Mouse (Mus musculus) MEL (cell line): ENCODE measurements around the gene Catip. TPM values are rescaled to one million over a fixed set of nuclear protein-coding genes. Genes with fewer than 3 reads are reported as not detected.
"Not testable (repeated sequence)": the region's sequence is repeated elsewhere in the genome, so short reads cannot be mapped to it uniquely, and the experiment has no call there.

Experiments
- DNase-seq: peaks from one replicate; pipeline ENCODE4 v3.0.0; 2011; ENCODE audit warnings: low read depth, low spot score
- H3K27ac ChIP-seq: 2 replicates; pipeline ENCODE4 v1.5.1; 2012; ENCODE audit warnings: low read depth, mild to moderate bottlenecking, control low read depth, low read length, moderate library complexity; ENCODE audit not compliant: control insufficient read depth
- H3K27me3 ChIP-seq, 2 experiments: fragments of 150-350 bp in 1 of 2; sonication (generic) in 1 of 2; 2 replicates each; pipeline ENCODE4 v1.6.1; 2012; ENCODE audit warnings: low read length in 2 of 2, mild to moderate bottlenecking in 2 of 2, improper control_type of control experiment in 1 of 2, moderate library complexity in 1 of 2; ENCODE audit not compliant: insufficient read depth in 2 of 2, control insufficient read depth in 1 of 2
- H3K36me3 ChIP-seq, 2 experiments: 2 replicates each; pipeline ENCODE4 v1.6.1; 2012 to 2014; ENCODE audit warnings: low read length in 2 of 2, improper control_type of control experiment in 1 of 2, inconsistent platforms in 1 of 2, mild to moderate bottlenecking in 1 of 2; ENCODE audit not compliant: insufficient read depth in 2 of 2, control insufficient read depth in 1 of 2
- H3K4me1 ChIP-seq, 2 experiments: fragments of 150-350 bp in 1 of 2; sonication (generic) in 1 of 2; 2 replicates each; pipeline ENCODE4 v1.6.1; 2012; ENCODE audit warnings: low read length in 2 of 2, improper control_type of control experiment in 1 of 2, mild to moderate bottlenecking in 1 of 2; ENCODE audit not compliant: insufficient read depth in 2 of 2, control insufficient read depth in 1 of 2
- H3K4me3 ChIP-seq, 2 experiments: fragments of 150-350 bp in 1 of 2; sonication (generic) in 1 of 2; 2 replicates each; pipeline ENCODE4 v1.5.1; 2012; ENCODE audit warnings: low read depth in 2 of 2, low read length in 2 of 2, mild to moderate bottlenecking in 2 of 2, moderate library complexity in 2 of 2, control low read depth in 1 of 2, improper control_type of control experiment in 1 of 2; ENCODE audit not compliant: control insufficient read depth in 1 of 2, insufficient read depth in 1 of 2
- H3K79me2 ChIP-seq: 2 replicates; pipeline ENCODE4 v1.6.1; 2012; ENCODE audit warnings: mild to moderate bottlenecking, low read length, moderate library complexity; ENCODE audit not compliant: control insufficient read depth, poor library complexity, insufficient read depth
- H3K9ac ChIP-seq: 2 replicates; pipeline ENCODE4 v1.6.1; 2012; ENCODE audit warnings: low read depth, mild to moderate bottlenecking, control low read depth, low read length, moderate library complexity; ENCODE audit not compliant: control insufficient read depth, poor library complexity, severe bottlenecking
- H3K9me3 ChIP-seq: fragments of 150-350 bp; sonication (generic); replicated peaks from 2 replicates; pipeline ENCODE4 v1.6.1; 2012; ENCODE audit warnings: mild to moderate bottlenecking, low read length, improper control_type of control experiment, moderate library complexity; ENCODE audit not compliant: insufficient read depth
- BHLHE40 ChIP-seq: IDR thresholded peaks from 2 replicates; pipeline ENCODE4 v1.6.1; 2012; ENCODE audit warnings: low read depth, mild to moderate bottlenecking, inconsistent platforms, low read length, improper control_type of control experiment, borderline replicate concordance
- CTCF ChIP-seq, 3 experiments: IDR thresholded peaks in 2 of 3; conservative IDR thresholded peaks in 1 of 3; 2 replicates each; pipeline ENCODE4 v1.5.1; 2011 to 2012; ENCODE audit warnings: low read length in 3 of 3, low read depth in 2 of 3, mild to moderate bottlenecking in 2 of 3, improper control_type of control experiment in 1 of 3, inconsistent platforms in 1 of 3, mixed read lengths in 1 of 3, moderate library complexity in 1 of 3; ENCODE audit not compliant: control insufficient read depth in 1 of 3, insufficient read depth in 1 of 3, poor library complexity in 1 of 3, severe bottlenecking in 1 of 3
- E2F4 ChIP-seq: IDR thresholded peaks from 2 replicates; pipeline ENCODE4 v1.6.1; 2011; ENCODE audit warnings: low read depth, low read length, improper control_type of control experiment, borderline replicate concordance
- ELF1 ChIP-seq: IDR thresholded peaks from 2 replicates; pipeline ENCODE4 v1.6.1; 2014; ENCODE audit warnings: low read depth, mild to moderate bottlenecking, inconsistent platforms, low read length, improper control_type of control experiment, moderate library complexity
- EP300 ChIP-seq, 2 experiments: IDR thresholded peaks; 2 replicates each; pipeline ENCODE4 v1.6.1; 2011; ENCODE audit warnings: improper control_type of control experiment in 2 of 2, low read length in 2 of 2, low read depth in 1 of 2, mild to moderate bottlenecking in 1 of 2
- ETS1 ChIP-seq: IDR thresholded peaks from 2 replicates; pipeline ENCODE4 v1.6.1; 2012; ENCODE audit warnings: low read depth, mild to moderate bottlenecking, inconsistent platforms, low read length, improper control_type of control experiment, moderate library complexity
- GATA1 ChIP-seq: IDR thresholded peaks from 2 replicates; pipeline ENCODE4 v1.6.1; 2011; ENCODE audit warnings: low read depth, low read length, improper control_type of control experiment
- JUND ChIP-seq: IDR thresholded peaks from 2 replicates; pipeline ENCODE4 v1.6.1; 2011; ENCODE audit warnings: low read depth, mild to moderate bottlenecking, improper control_type of control experiment, low read length
- KAT2A ChIP-seq: conservative IDR thresholded peaks from 2 replicates; pipeline ENCODE4 v1.6.1; 2012; ENCODE audit warnings: low read depth, low read length, improper control_type of control experiment, inconsistent platforms
- MAX ChIP-seq: IDR thresholded peaks from 2 replicates; pipeline ENCODE4 v1.6.1; 2011; ENCODE audit warnings: low read length, improper control_type of control experiment
- MEF2A ChIP-seq: IDR thresholded peaks from 2 replicates; pipeline ENCODE4 v1.6.1; 2014; ENCODE audit warnings: low read depth, mild to moderate bottlenecking, inconsistent platforms, low read length, improper control_type of control experiment; ENCODE audit not compliant: poor library complexity, insufficient replicate concordance, severe bottlenecking; ENCODE audit errors: extremely low read depth
- MYB ChIP-seq: IDR thresholded peaks from 2 replicates; pipeline ENCODE4 v1.6.1; 2011; ENCODE audit warnings: mild to moderate bottlenecking, low read depth, low read length, improper control_type of control experiment
- MYC ChIP-seq: IDR thresholded peaks from 2 replicates; pipeline ENCODE4 v1.6.1; 2011; ENCODE audit warnings: low read depth, mild to moderate bottlenecking, low read length, improper control_type of control experiment, moderate library complexity
- NELFE ChIP-seq: IDR thresholded peaks from 2 replicates; pipeline ENCODE4 v1.6.1; 2011; ENCODE audit warnings: low read depth, low read length, improper control_type of control experiment
- POLR2AphosphoS2 ChIP-seq: IDR thresholded peaks from 2 replicates; pipeline ENCODE4 v1.6.1; 2011; ENCODE audit warnings: low read length, improper control_type of control experiment
- POLR2AphosphoS5 ChIP-seq: IDR thresholded peaks from 2 replicates; pipeline ENCODE4 v1.6.1; 2012; ENCODE audit warnings: low read depth, borderline replicate concordance, mild to moderate bottlenecking, inconsistent platforms, low read length, moderate library complexity, mixed read lengths
- RAD21 ChIP-seq: IDR thresholded peaks from 2 replicates; pipeline ENCODE4 v1.6.1; 2011; ENCODE audit warnings: mild to moderate bottlenecking, low read depth, low read length, improper control_type of control experiment
- SIN3A ChIP-seq: IDR thresholded peaks from 2 replicates; pipeline ENCODE4 v1.6.1; 2012; ENCODE audit warnings: low read length, improper control_type of control experiment, inconsistent platforms
- SMC3 ChIP-seq: IDR thresholded peaks from 2 replicates; pipeline ENCODE4 v1.6.1; 2011; ENCODE audit warnings: low read depth, low read length, improper control_type of control experiment
- TBP ChIP-seq: IDR thresholded peaks from 2 replicates; pipeline ENCODE4 v1.8.0; 2011; ENCODE audit warnings: low read depth, low read length, improper control_type of control experiment
- TCF12 ChIP-seq: IDR thresholded peaks from 2 replicates; pipeline ENCODE4 v1.6.1; 2014; ENCODE audit warnings: low read depth, mild to moderate bottlenecking, inconsistent platforms, low read length, improper control_type of control experiment, moderate library complexity
- USF1 ChIP-seq: IDR thresholded peaks from 2 replicates; pipeline ENCODE4 v1.6.1; 2014; ENCODE audit warnings: low read depth, mild to moderate bottlenecking, inconsistent platforms, low read length, improper control_type of control experiment, moderate library complexity
- USF2 ChIP-seq, 2 experiments: IDR thresholded peaks; 2 replicates each; pipeline ENCODE4 v1.6.1; 2011 to 2012; ENCODE audit warnings: improper control_type of control experiment in 2 of 2, low read length in 2 of 2, borderline replicate concordance in 1 of 2, inconsistent platforms in 1 of 2, low read depth in 1 of 2, mild to moderate bottlenecking in 1 of 2; ENCODE audit not compliant: insufficient read depth in 1 of 2
- ZC3H11A ChIP-seq: IDR thresholded peaks from 2 replicates; pipeline ENCODE4 v1.6.1; 2012; ENCODE audit warnings: low read depth, mild to moderate bottlenecking, inconsistent platforms, low read length, improper control_type of control experiment
- ZKSCAN1 ChIP-seq: IDR thresholded peaks from 2 replicates; pipeline ENCODE4 v1.6.1; 2012; ENCODE audit warnings: low read depth, mild to moderate bottlenecking, inconsistent platforms, low read length, improper control_type of control experiment, moderate library complexity
- ZNF384 ChIP-seq: IDR thresholded peaks from 2 replicates; pipeline ENCODE4 v1.6.1; 2012; ENCODE audit warnings: low read depth, mild to moderate bottlenecking, inconsistent platforms, low read length, improper control_type of control experiment
- polyA plus RNA-seq, 2 experiments: library from polyadenylated mRNA; stranded (reverse) in 1 of 2; unstranded in 1 of 2; fragments of >175 nt in 1 of 2; fragments of >200 nt in 1 of 2; gene quantifications; 2 replicates each; pipeline versions ENCODE4 v1.2.1 to v1.2.4; 2012; ENCODE audit warnings: low replicate concordance in 2 of 2, low read depth in 1 of 2; ENCODE audit not compliant: insufficient read length in 2 of 2, insufficient read depth in 1 of 2, missing spikeins in 1 of 2
- total RNA-seq: library from RNA; depleted of rRNA; stranded (reverse); fragments of 300-350 nt; gene quantifications from 2 replicates; pipeline ENCODE4 v1.2.3, GENCODE M21; 2012

Catip gene
- total and polyA plus RNA-seq, 3 experiments: 0.08 TPM; not detected in 1

DNA sequence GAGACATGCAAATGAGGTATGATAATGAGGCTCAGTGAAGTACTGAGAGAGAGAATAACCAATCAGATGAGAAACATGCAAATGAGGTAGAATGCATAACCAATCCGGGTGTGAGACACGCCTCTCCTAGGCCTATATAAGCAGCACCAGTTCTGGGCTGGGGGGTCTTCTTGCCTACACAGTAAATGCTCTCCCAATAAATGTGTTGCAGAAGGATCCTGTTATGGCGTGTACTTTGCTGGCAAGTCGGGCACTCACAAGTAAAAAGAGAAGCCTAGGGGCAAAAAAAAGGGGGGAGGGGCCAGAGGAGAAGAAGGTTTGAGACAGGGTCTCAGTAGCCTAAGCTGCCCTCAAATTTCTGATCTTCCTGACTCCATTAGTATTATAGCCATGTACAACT, 20.9 kb upstream of the Catip start:
- not testable (repeated sequence) for H3K4me1 ChIP-seq, H3K27me3 ChIP-seq, H3K27ac ChIP-seq, H3K9ac ChIP-seq, H3K4me3 ChIP-seq, H3K79me2 ChIP-seq, DNase-seq, H3K9me3 ChIP-seq
- TF ChIP-seq TBP: peak; percentile 71
- TF ChIP-seq, all 39 proteins: peak for 1; not testable (repeated sequence) for 38
- not testable (repeated sequence) for H3K36me3 ChIP-seq

- DNase-seq: no peak
- Histone ChIP-seq H3K27ac (no peak overlapping the region), H3K36me3 (no peaks in the 10 kb centered on the region), H3K4me1 (no peaks in the 10 kb centered on the region), H3K9me3 (no peaks in the 10 kb centered on the region), H3K9ac (no peak overlapping the region), H3K79me2 (no peaks in the 10 kb centered on the region)
- TF ChIP-seq USF1 (no peak), ZC3H11A (no peak), NELFE (no peak), ETS1 (no peak), SMC3 (no peak), USF2 (IDR thresholded peaks at IDR 0.05; ENCODE audit: borderline replicate concordance in 1 of 2, insufficient read depth in 1 of 2, low read depth in 1 of 2, low read length in 2 of 2) (no peak), CTCF (IDR thresholded peaks at IDR 0.05 in 2 of 3, conservative IDR thresholded peaks at IDR 0.05 in 1 of 3; ENCODE audit: control insufficient read depth in 1 of 3, insufficient read depth in 1 of 3, low read depth in 2 of 3, low read length in 3 of 3, poor library complexity in 1 of 3, severe bottlenecking in 1 of 3) (no peak), TBP (no peak), MYB (no peak), JUND (no peak), POLR2AphosphoS2 (no peak), GATA1 (no peak), ZNF384 (no peak), EP300 (IDR thresholded peaks at IDR 0.05; ENCODE audit: low read depth in 1 of 2, low read length in 2 of 2) (no peak), MAX (no peak), KAT2A (no peak), POLR2AphosphoS5 (no peak)
- TF ChIP-seq, all 39 proteins: peak for 0
- Histone ChIP-seq H3K27me3 (no peaks in the 10 kb centered on the region), H3K4me3 (no peak overlapping the region)
Measured at GRCm38 (mm10) chr1:74341898-74342297, 20.0 kb upstream of the Catip start.

GRCm38 (mm10) chr1:74342308-74342707, 19.6 kb upstream of the Catip start:
- Histone ChIP-seq H3K27ac (no peak overlapping the region), H3K36me3 (no peaks in the 10 kb centered on the region), H3K27me3 (no peaks in the 10 kb centered on the region), H3K9me3 (no peaks in the 10 kb centered on the region), H3K4me3 (no peak overlapping the region), H3K4me1 (no peaks in the 10 kb centered on the region), H3K79me2 (no peaks in the 10 kb centered on the region), H3K9ac (no peak overlapping the region)
- TF ChIP-seq MEF2A (no peak), POLR2AphosphoS2 (no peak), RAD21 (no peak), ELF1 (no peak), POLR2AphosphoS5 (no peak), ZNF384 (no peak), MYC (no peak), ZKSCAN1 (no peak), JUND (no peak), KAT2A (no peak), SIN3A (no peak), EP300 (IDR thresholded peaks at IDR 0.05; ENCODE audit: low read depth in 1 of 2, low read length in 2 of 2) (no peak), E2F4 (no peak), USF2 (IDR thresholded peaks at IDR 0.05; ENCODE audit: borderline replicate concordance in 1 of 2, insufficient read depth in 1 of 2, low read depth in 1 of 2, low read length in 2 of 2) (no peak), BHLHE40 (no peak), TCF12 (no peak)
- no peak for DNase-seq
